Mouse (Mus musculus): ENCODE results near the gene Mtch1.

Gene Mtch1

GRCm38 (mm10) chr17:29310056-29310623 is 37.6 kb downstream of the Mtch1 start:
- in situ Hi-C loops (cut with MboI, MseI) = loop anchor here (5.0 kb wide), 1 partner anchor 62 kb away; no protein-coding TSS in a partner anchor

GRCm38 (mm10) chr17:29305871-29306270 is 41.9 kb downstream of the Mtch1 start:
- in situ Hi-C loops (cut with MboI, MseI) = loop anchor here (10.0 kb wide), 1 partner anchor 569 kb away; no protein-coding TSS in a partner anchor

GRCm38 (mm10) chr17:29305058-29305806 is 42.5 kb downstream of the Mtch1 start:
- in situ Hi-C loops (cut with MboI, MseI) = loop anchor here (10.0 kb wide), 1 partner anchor 570 kb away; no protein-coding TSS in a partner anchor

GRCm38 (mm10) chr17:29304376-29305057 is 43.2 kb downstream of the Mtch1 start:
- in situ Hi-C loops (cut with MboI, MseI) = loop anchor here (10.0 kb wide), 1 partner anchor 570 kb away; no protein-coding TSS in a partner anchor

- in situ Hi-C loops (cut with MboI, MseI) = loop anchor here (10.0 kb wide), 1 partner anchor 571 kb away; no protein-coding TSS in a partner anchor
These were observed 43.9 kb downstream of the Mtch1 start for GRCm38 (mm10) chr17:29303856-29304255.

- in situ Hi-C loops (cut with MboI, MseI) = loop anchor here (10.0 kb wide), 1 partner anchor 572 kb away; no protein-coding TSS in a partner anchor
These were observed 44.6 kb downstream of the Mtch1 start for GRCm38 (mm10) chr17:29303087-29303486.

- in situ Hi-C loops (cut with MboI, MseI) = loop anchor here (10.0 kb wide), 1 partner anchor 573 kb away; no protein-coding TSS in a partner anchor
These were observed 45.6 kb downstream of the Mtch1 start for GRCm38 (mm10) chr17:29302149-29302548.

- in situ Hi-C loops (cut with MboI, MseI) = loop anchor here (10.0 kb wide), 1 partner anchor 573 kb away; no protein-coding TSS in a partner anchor
These were observed 46.3 kb downstream of the Mtch1 start for GRCm38 (mm10) chr17:29301421-29301820.

- in situ Hi-C loops (cut with MboI, MseI) = loop anchor here (10.0 kb wide), 1 partner anchor 574 kb away; no protein-coding TSS in a partner anchor
These were observed 46.8 kb downstream of the Mtch1 start for GRCm38 (mm10) chr17:29300926-29301325.

- in situ Hi-C loops (cut with MboI, MseI) = no loop called here
These were observed 48.5 kb downstream of the Mtch1 start for GRCm38 (mm10) chr17:29299282-29299681.

GRCm38 (mm10) chr17:29297813-29298212 is 49.9 kb downstream of the Mtch1 start:
- in situ Hi-C loops (cut with MboI, MseI) = no loop called here

- in situ Hi-C loops (cut with MboI, MseI) = no loop called here
These were observed 50.4 kb downstream of the Mtch1 start for GRCm38 (mm10) chr17:29297321-29297720.

- in situ Hi-C loops (cut with MboI, MseI) = no loop called here
These were observed 51.9 kb downstream of the Mtch1 start for GRCm38 (mm10) chr17:29295835-29296234.

- in situ Hi-C loops (cut with MboI, MseI) = no loop called here
These were observed 53.7 kb downstream of the Mtch1 start for GRCm38 (mm10) chr17:29293807-29294605.

- in situ Hi-C loops (cut with MboI, MseI) = no loop called here
These were observed 54.7 kb downstream of the Mtch1 start for GRCm38 (mm10) chr17:29292996-29293395.

- in situ Hi-C loops (cut with MboI, MseI) = no loop called here
These were observed 55.9 kb downstream of the Mtch1 start for GRCm38 (mm10) chr17:29291793-29292192.

GRCm38 (mm10) chr17:29282216-29282952 is 65.3 kb downstream of the Mtch1 start:
- in situ Hi-C loops (cut with MboI, MseI) = no loop called here

Data from regulatory T cell (primary cell).